Mouse (Mus musculus): ENCODE data around the gene Pip4p1. TPM values are rescaled to one million over a fixed set of nuclear protein-coding genes. Genes with fewer than 3 reads are reported as not detected.

The Pip4p1 gene
- total RNA-seq, 1 experiment from 2014 or later: 44.9 TPM

GRCm38 (mm10) chr14:50897992-50898391 is 32.7 kb downstream of the Pip4p1 start:
- ATAC-seq (replicated peaks; ENCODE audit: insufficient number of reproducible peaks, low FRiP score, low TSS enrichment, poor library complexity, severe bottlenecking): peak; percentile 57; the same call in 1 of the 2 replicates

DNA sequence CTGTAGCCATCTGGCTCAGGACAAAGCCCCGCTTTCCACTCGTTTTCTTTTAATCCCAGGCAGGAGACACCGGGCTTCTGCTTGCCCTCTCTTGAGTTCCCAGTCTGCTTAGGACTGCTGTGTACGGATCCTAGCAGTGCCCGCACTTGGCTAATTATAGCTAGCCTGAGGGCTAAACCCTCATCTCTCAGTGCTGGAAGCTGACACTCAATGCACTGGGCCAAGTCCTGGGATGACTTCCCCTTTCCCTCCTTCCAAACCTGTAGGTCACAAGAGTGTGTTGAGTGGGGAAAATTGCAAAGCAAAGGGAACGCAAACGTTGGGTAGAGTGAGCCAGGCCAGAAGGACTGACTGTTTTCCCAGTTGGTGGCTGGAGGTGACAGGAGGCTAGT is 33.3 kb downstream of the Pip4p1 start, which contains the start of gene Klhl33:
TSS of gene Klhl33 (minus strand) at position 134 of the 392 bp plus-strand sequence.
- ATAC-seq (replicated peaks; ENCODE audit: insufficient number of reproducible peaks, low FRiP score, low TSS enrichment, poor library complexity, severe bottlenecking): no peak

GRCm38 (mm10) chr14:50896747-50897373 is 33.8 kb downstream of the Pip4p1 start:
- ATAC-seq (replicated peaks; ENCODE audit: insufficient number of reproducible peaks, low FRiP score, low TSS enrichment, poor library complexity, severe bottlenecking): no peak

DNA sequence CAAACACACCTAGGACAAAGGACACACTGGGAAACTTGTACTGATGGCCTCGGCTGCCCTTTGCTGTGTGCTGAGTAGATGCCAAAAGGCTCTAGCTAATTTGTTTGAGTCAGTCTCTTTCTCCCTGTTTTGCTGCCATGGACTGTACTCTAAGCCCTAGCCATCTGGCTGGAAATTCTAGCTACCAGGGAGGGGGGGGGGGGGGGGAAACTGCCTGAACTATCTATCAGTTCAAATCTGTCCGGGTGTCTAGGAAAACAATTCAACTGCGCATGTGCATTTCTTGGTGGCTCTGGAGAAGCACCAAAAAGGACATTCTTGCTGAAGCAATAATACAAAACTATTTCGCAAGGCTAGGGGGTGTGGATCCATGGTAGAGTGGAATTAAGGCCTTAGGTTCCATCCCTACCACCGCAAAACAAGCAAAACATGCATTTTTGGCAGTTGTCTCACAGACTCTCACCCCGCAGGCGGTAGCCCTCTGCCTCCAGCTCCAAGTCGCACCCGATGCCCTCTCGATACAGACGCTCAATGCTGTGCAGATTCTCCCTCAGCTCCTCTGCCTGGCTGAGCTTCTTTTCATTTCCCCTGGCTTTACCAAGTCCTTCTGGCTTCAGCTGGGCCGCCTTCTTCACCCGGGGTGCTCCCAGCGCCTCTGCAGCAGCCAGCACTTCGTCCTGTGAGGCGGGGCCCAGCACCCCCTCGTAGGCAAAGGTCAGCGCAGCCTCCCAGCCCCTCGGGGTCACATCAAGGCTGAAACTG is 34.5 kb downstream of the Pip4p1 start:
- ATAC-seq (replicated peaks; ENCODE audit: insufficient number of reproducible peaks, low FRiP score, low TSS enrichment, poor library complexity, severe bottlenecking): 0 out of 2 replicates have a peak, but pooled peaks have one; percentile 54

GRCm38 (mm10) chr14:50895407-50895806 is 35.2 kb downstream of the Pip4p1 start:
- ATAC-seq (replicated peaks; ENCODE audit: insufficient number of reproducible peaks, low FRiP score, low TSS enrichment, poor library complexity, severe bottlenecking): no peak

DNA sequence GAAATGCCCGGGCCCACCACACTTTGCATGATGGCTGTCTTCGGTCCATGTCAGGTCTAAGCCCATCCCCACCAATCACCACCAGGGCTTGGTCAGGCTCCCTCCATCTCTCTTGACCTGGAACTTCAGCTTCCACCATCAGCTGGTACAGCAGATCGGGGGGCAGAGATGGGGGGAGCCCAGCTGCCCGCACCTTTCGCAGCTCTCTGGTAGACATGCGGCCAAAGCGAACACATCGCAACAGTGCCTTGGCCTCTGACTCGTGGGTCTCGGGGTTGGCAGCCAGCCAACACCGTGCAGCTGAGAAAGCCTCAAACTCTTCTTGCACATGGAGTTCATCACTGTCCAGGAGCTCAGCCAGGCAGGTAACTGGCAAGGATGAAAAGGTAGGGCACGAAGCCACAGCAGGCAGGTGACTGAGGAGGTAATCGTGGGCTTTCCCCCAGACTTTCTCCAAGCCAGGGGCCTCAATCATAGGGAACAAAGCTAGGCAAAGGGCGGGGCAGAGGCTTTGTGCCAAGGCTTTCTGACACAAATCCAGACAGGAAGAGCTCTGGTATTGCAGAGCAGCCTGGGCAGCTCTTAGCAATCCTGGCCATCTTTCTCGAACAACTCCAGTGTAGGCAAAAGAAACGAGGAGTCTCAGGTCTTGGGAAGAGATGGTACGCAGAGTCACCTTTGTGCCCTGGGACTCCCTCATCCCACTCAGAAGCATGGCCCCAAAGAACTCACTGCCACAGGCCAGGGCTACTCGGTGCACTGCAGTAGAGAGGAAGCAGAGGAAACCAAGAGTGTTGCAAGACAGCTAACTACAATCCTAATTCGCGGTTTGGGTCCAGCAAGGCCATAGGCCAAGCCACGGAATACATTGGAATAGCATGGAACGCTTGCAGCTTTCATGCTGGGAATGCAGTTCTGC is 37.9 kb downstream of the Pip4p1 start:
- no peak for ATAC-seq (replicated peaks; ENCODE audit: insufficient number of reproducible peaks, low FRiP score, low TSS enrichment, poor library complexity, severe bottlenecking)

DNA sequence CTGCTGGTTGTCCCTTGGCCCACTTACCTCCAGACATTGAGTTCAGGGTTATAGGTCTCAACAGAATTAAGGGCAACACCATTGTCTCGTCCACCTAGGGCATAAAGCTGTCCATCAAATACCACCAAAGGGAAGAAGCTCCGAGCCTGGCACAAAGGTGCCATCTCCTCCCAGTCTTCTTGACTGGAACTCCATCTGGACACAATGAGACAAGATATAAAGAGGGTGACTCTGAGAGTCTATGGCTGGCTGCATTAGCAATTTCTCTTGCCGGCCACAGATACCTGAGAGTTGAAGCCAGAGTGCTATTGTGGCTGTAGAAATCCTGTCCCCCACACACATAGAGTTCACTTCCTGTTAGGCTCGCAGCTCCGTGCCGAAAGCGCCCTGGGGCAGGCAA is 38.6 kb downstream of the Pip4p1 start:
- ATAC-seq (replicated peaks; ENCODE audit: insufficient number of reproducible peaks, low FRiP score, low TSS enrichment, poor library complexity, severe bottlenecking): no peak

DNA sequence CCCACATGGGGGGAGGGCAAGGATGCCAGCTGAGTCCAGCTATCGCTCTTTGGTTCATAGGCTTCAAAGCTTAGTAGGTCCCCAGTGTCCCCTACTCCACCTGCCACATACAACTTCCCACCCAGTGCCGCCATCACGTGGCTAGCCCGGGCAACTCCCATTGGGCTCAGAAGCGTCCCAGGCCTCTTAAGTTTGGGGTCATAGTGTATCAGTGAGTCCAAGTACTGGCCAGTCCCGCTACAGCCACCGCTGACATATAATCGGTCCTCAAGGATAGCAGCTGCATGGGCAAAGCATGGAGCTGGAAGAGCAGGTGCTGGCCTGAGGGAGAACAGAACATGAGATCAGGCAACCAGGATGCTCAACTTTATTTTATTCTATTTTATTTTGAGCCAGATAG is 39.0 kb downstream of the Pip4p1 start:
- ATAC-seq (replicated peaks; ENCODE audit: insufficient number of reproducible peaks, low FRiP score, low TSS enrichment, poor library complexity, severe bottlenecking): no peak

GRCm38 (mm10) chr14:50876236-50876950 is 54.3 kb downstream of the Pip4p1 start:
- ATAC-seq (replicated peaks; ENCODE audit: insufficient number of reproducible peaks, low FRiP score, low TSS enrichment, poor library complexity, severe bottlenecking): no peak

Other genes with a start within 250 kb of the Pip4p1 start
- gene Olfr747, start 237.7 kb downstream of the Pip4p1 start, total RNA-seq (2017): not detected in 3 replicates
- gene Olfr748, start 223.5 kb downstream of the Pip4p1 start, total RNA-seq (2017): not detected in 3 replicates
- not detected in 3 replicates for gene Olfr749, start 185.8 kb downstream of the Pip4p1 start, total RNA-seq (2017)
- gene Ttc5, start 145.3 kb downstream of the Pip4p1 start, total RNA-seq (2017): 55.8 to 70.2 TPM (median 65.8 TPM) in 3 replicates
- gene Ccnb1ip1, start 123.1 kb downstream of the Pip4p1 start, total RNA-seq (2017): not detected in 3 replicates
- 85.4 to 96.9 TPM (median 86.6 TPM) in 3 replicates for gene Parp2, start 123.0 kb downstream of the Pip4p1 start, total RNA-seq (2017)
- gene Tep1, start 60.3 kb downstream of the Pip4p1 start, total RNA-seq (2017): 60.9 to 144 TPM (median 125 TPM) in 3 replicates
- not detected in 3 replicates for gene Klhl33, start 33.3 kb downstream of the Pip4p1 start, total RNA-seq (2017)
- gene Osgep, start 6.0 kb downstream of the Pip4p1 start, total RNA-seq (2017): 51.7 to 66.4 TPM (median 58.2 TPM) in 3 replicates
- 8.5 to 22.9 TPM (median 11.7 TPM) in 3 replicates for gene Apex1, start 5.9 kb downstream of the Pip4p1 start, total RNA-seq (2017)
- gene Pnp, start 226 bp upstream of the Pip4p1 start, total RNA-seq (2017): 61.9 to 69.4 TPM (median 68.2 TPM) in 3 replicates
- 8.7 to 29.0 TPM (median 10.8 TPM) in 3 replicates for gene Gm49342, start 13.7 kb upstream of the Pip4p1 start, total RNA-seq (2017)
- gene Pnp2, start 25.1 kb upstream of the Pip4p1 start, total RNA-seq (2017): 1.9 to 3.0 TPM (median 1.9 TPM) in 3 replicates
- not detected in 3 replicates for gene Rnase10, start 76.9 kb upstream of the Pip4p1 start, total RNA-seq (2017)
- not detected in 3 replicates for gene Rnase9, start 111.0 kb upstream of the Pip4p1 start, total RNA-seq (2017)
- not detected in 3 replicates for gene Rnase11, start 119.3 kb upstream of the Pip4p1 start, total RNA-seq (2017)
- gene Rnase12, start 126.8 kb upstream of the Pip4p1 start, total RNA-seq (2017): 1.1 TPM in 1 of 3 replicates, not detected in the others
- not detected in 3 replicates for gene Olfr750, start 143.6 kb upstream of the Pip4p1 start, total RNA-seq (2017)
- 10.2 to 19.2 TPM (median 14.1 TPM) in 3 replicates for gene Rnase4, start 160.2 kb upstream of the Pip4p1 start, total RNA-seq (2017)
- 0.75 to 1.2 TPM in 2 of 3 replicates, not detected in the other for gene Ang, start 160.3 kb upstream of the Pip4p1 start, total RNA-seq (2017)
- not detected in 3 replicates for gene Eddm3b, start 183.6 kb upstream of the Pip4p1 start, total RNA-seq (2017)
- 198 to 426 TPM (median 345 TPM) in 3 replicates for gene Rnase6, start 193.1 kb upstream of the Pip4p1 start, total RNA-seq (2017)
- not detected in 3 replicates for gene Rnase1, start 215.9 kb upstream of the Pip4p1 start, total RNA-seq (2017)
- gene Rnase2b, start 231.4 kb upstream of the Pip4p1 start, total RNA-seq (2017): not detected in 3 replicates